Mouse (Mus musculus): Measurements from ENCODE around the gene Zscan22.

Zscan22 gene

DNA sequence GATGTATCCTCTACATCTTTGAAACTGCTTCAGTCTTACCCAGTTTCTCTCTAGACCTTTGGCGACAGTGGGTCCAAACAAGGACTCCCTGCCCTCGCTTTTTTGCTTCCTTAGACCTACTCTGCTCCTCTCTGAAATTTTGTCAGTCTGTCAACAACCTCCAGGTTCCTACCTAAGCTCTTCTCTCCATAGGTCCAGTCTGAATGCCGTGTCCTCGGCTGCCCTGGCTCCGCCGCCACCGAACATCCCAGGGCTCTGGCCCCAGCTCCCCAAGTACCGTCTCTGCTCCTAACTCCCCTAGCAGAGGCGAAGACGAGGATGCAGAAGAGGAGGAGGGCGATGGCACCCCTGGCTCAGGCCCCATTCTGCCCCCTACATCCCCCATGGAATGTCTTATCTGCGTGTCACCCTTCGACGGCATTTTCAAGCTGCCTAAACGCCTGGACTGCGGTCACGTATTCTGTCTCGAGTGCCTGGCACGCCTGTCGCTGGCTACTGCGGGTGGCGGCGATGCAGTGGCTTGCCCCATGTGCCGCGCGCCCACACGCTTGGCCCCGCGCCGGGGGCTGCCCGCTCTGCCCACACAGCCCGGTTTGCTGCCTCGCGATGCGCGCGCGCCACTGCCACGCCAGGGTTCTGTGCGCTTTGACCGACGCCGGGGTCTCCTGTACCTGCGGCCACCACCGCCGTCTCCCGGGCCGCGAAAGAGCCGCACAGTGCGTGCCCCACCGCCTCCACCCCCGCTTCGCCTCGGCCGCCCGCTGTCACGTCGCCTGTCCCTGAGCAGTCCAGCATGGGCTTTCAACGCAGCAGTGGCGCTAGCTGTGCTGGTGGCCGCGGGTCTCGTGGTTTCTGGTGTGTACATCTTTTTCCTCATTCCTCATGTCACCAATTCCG lies 30.3 kb downstream of the Zscan22 start:
- DNase-seq (ENCODE audit: low read depth) = no peak

DNA sequence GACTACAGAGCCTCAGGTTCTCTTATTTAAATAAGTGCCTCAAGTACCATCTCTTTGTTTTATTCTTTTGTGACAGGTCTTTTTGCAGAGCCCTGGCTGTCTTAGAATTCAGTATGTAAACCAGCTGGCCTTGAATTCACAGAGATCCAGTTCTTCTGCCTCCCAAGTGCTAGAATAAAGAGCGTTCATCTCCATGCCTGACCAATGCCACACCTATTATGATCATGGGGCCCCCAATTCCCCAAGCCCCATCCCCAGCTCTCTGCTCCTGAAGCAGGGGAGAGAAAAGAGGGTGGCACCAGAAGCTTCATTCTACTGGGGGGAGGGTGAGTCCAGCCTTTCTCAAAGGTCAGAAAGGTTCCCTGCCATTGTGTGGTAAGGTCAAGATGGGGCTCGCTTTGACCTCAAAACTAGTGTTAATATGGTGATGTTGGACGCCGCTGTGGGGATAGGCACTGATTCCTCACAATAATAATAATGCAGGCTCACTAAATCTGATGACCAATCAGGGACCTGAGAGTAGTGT lies 36.1 kb downstream of the Zscan22 start:
- DNase-seq (ENCODE audit: low read depth) = no peak

DNA sequence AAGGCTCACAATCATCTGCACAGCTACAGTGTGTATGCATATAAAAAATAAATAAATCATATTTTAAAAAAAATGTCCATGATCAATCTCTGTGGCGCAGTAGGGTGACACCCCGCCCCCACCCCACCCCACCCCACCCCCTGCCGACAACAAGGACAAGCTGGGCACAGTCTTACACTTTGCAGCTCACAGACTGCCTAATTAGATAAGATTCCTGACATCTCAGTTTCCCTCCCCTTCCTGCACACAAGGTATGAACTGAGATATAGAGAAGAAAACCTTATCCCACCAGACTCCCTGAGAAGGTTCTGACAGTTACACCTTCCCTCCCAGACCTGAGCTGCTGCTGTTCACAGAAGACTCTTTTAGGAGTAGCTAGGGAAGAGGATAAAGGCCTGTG lies 37.2 kb downstream of the Zscan22 start:
- DNase-seq (ENCODE audit: low read depth) = no peak

DNA sequence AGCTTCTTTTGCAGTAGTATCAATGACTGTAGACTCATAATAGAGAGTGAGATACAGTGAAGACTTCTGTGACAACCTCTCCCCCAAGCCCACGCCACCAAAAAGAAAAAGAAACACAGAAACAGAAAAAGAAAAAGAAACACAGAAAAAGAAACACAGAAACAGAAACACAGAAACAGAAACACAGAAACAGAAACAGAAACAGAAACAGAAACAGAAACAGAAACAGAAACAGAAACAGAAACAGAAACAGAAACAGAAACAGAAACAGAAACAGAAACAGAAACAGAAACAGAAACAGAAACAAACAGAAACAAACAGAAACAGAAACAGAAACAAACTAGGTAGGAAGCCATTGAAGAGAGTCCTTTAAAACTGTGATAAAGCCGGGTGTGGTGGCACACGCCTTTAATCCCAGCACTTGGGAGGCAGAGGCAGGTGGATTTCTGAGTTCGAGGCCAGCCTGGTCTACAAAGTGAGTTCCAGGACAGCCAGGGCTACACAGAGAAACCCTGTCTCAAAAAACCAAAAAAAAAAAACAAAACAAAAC lies 39.7 kb downstream of the Zscan22 start:
- peak; percentile 40 for DNase-seq (ENCODE audit: low read depth)

DNA sequence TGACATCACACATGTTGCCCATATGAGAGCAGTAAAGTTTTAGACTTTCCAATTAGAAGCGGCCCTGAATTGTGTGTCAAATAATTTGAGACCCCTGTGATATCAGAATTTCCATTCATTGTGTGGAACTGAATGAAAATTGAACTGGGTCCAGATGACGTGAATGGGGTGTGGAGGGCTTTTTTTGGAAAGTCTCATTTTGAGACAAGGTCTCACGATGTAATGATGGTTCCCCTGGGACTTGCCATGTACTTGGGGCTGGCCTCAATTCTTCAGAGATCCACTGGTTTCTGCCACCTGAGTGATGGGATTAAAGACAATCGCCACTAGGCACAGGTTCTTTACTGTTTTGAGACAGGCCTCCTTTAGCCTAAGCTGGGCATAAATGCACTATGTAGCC lies 43.0 kb downstream of the Zscan22 start:
- no peak for DNase-seq (ENCODE audit: low read depth)

- DNase-seq (ENCODE audit: low read depth) = peak; percentile 70
Measured at GRCm38 (mm10) chr7:12943488-12943887, 45.9 kb downstream of the Zscan22 start.

DNA sequence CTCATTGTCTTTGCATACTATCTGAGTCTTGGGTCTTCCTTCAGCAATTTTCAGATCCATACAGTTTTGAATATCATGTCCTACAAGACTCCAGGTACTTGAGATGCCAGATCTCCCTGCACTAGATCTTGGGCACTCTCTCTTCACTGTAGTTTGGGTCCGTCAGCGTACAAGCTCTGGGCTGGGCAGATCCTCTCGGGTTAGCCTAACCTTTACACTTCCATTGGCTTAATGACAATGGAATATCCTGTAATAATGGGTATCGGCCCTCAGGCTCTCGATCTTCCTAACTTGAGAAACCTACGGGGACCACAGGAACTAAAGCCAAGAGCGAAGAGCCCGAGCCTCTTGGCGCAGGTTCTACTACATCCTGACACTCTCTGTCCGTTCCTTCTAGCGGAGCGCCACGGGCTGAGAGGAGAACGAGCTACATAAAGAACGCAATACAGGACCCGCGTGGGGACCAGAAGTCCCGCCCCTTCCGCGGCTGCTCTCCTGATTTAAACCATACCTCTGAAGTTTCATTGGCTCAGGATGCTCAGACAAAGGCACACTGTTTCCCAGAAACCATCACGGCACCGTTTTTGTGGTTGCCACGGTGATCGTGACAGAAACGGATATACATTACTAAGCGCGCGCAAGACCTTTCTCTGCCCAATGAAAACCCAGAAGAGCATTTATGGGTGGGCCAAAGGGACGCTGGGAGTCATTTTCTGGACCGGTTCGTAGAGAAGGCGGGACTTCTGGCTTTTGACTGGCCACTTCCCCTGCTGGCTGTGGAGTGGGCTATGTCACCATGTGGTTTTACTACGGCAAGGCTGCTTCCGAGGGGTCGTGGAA lies 51.6 kb downstream of the Zscan22 start:
- DNase-seq (ENCODE audit: low read depth) = peak; percentile 98

GRCm38 (mm10) chr7:12949872-12950229 lies 52.2 kb downstream of the Zscan22 start:
- no peak for DNase-seq (ENCODE audit: low read depth)

- no peak for DNase-seq (ENCODE audit: low read depth)
Measured at GRCm38 (mm10) chr7:12954896-12955295, 57.3 kb downstream of the Zscan22 start.

DNA sequence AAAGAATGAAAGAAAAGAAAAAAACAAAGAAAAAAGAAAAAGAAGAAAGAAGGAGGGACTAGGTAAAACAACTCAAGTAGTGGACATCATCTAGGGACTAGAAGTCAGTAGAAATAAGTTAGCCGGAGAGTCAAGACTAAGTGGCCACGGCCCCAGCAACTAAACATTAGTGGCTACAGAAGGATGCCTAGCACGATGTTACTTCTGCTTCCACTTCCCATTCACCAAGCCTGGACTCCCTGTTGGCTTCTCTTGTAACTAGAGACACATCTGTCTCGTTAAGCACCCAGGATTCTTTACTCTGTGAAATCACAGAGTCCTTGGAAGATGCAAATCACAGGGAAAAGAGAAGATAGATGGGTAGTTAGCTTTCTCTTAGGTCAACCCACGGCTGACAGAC lies 59.9 kb downstream of the Zscan22 start:
- DNase-seq (ENCODE audit: low read depth) = no peak

Measured in naive thymus-derived CD4-positive, alpha-beta T cell, adult 2 months (primary cell).